Mouse (Mus musculus): ENCODE measurements at regions not wholly inside any gene's neighbourhood (a gene's known extent, or its start where the extent isn't known, plus 50 kb on each side); places are given as distances from the start of the nearest gene placed in this dataset.

DNA sequence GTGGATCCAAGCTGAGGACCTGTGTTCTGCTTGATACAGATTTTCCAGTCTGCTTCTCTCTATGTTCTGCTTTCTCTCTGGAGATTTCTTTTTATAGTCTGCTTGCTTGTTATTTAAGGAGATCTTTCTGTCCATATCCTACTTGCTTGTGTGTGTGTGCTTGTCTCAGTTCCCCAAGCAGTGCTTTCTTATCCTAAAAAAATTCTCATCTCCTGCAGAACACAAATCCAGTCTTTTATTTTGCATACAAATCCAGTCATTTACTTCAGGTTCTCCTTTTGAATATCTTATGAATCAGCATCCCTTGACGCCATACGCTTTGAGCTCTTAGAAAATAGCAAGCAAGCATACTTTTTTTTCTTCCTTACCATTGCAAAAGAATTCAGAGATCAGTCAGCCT is 310.7 kb upstream of the Cypt14 start:
- DNase-seq (ENCODE audit: extremely low spot score in 1 of 2, low spot score in 1 of 2): peak in 1 of 2 experiments; percentile 1

- no peak for DNase-seq (ENCODE audit: extremely low spot score in 1 of 2, low spot score in 1 of 2)
Measured at GRCm38 (mm10) chrX:40130382-40130781, 267.0 kb upstream of the Cypt14 start.

Data from frontal cortex, adult 2 months (tissue).